Mouse (Mus musculus) thymus, postnatal 4 days (tissue): ENCODE data around the gene Bloc1s3.

ENCODE experiments used
- DNase-seq: peaks from one replicate; pipeline ENCODE4 v3.0.0; 2021

The Bloc1s3 gene

GRCm38 (mm10) chr7:19473875-19474443 is 34.2 kb downstream of the Bloc1s3 start:
- DNase-seq, result peak; percentile 78

GRCm38 (mm10) chr7:19472403-19472802 is 35.8 kb downstream of the Bloc1s3 start:
- no peak for DNase-seq

- no peak for DNase-seq
Measured at GRCm38 (mm10) chr7:19470308-19470707, 37.9 kb downstream of the Bloc1s3 start.

- DNase-seq, result no peak
Measured at GRCm38 (mm10) chr7:19469404-19469803, 38.8 kb downstream of the Bloc1s3 start.

- DNase-seq, result no peak
Measured at GRCm38 (mm10) chr7:19468279-19468678, 39.9 kb downstream of the Bloc1s3 start.

- DNase-seq, result no peak
Measured at GRCm38 (mm10) chr7:19467638-19468037, 40.5 kb downstream of the Bloc1s3 start.

- DNase-seq, result no peak
Measured at GRCm38 (mm10) chr7:19466602-19467145, 41.5 kb downstream of the Bloc1s3 start.

GRCm38 (mm10) chr7:19464367-19465307 is 43.5 kb downstream of the Bloc1s3 start:
- DNase-seq, result no peak

GRCm38 (mm10) chr7:19462884-19463381 is 45.2 kb downstream of the Bloc1s3 start, which contains the start of gene Exoc3l2:
TSS of gene Exoc3l2 (plus strand) at chr7:19463331.
- DNase-seq, result no peak

GRCm38 (mm10) chr7:19462443-19462842 is 45.7 kb downstream of the Bloc1s3 start:
- DNase-seq, result no peak

GRCm38 (mm10) chr7:19461488-19461887 is 46.7 kb downstream of the Bloc1s3 start:
- DNase-seq, result peak; percentile 82

- no peak for DNase-seq
Measured at GRCm38 (mm10) chr7:19460500-19460899, 47.7 kb downstream of the Bloc1s3 start.

- DNase-seq, result peak; percentile 36
Measured at GRCm38 (mm10) chr7:19459144-19459870, 48.9 kb downstream of the Bloc1s3 start.

GRCm38 (mm10) chr7:19458591-19459111 is 49.5 kb downstream of the Bloc1s3 start, which contains the start of gene Mark4:
TSS of gene Mark4 (minus strand) at chr7:19458821.
- DNase-seq, result peak; percentile 86

- DNase-seq, result peak; percentile 89
Measured at GRCm38 (mm10) chr7:19458072-19458486, 50.1 kb downstream of the Bloc1s3 start.

GRCm38 (mm10) chr7:19457414-19458071 is 50.6 kb downstream of the Bloc1s3 start:
- no peak for DNase-seq

GRCm38 (mm10) chr7:19456628-19457027 is 51.5 kb downstream of the Bloc1s3 start:
- DNase-seq, result no peak

- DNase-seq, result no peak
Measured at GRCm38 (mm10) chr7:19455819-19456495, 52.2 kb downstream of the Bloc1s3 start.

GRCm38 (mm10) chr7:19455186-19455585 is 53.0 kb downstream of the Bloc1s3 start:
- no peak for DNase-seq
